Mouse (Mus musculus) left cerebral cortex, postnatal 25 days (tissue): ENCODE measurements around the gene Prl. TPM values are rescaled to one million over a fixed set of nuclear protein-coding genes. Genes with fewer than 3 reads are reported as not detected.
"Not testable (repeated sequence)": the region's sequence is repeated elsewhere in the genome, so short reads cannot be mapped to it uniquely, and the experiment has no call there.

Experiments
- DNase-seq, 2 experiments: peaks; one replicate each; pipeline ENCODE4 v3.0.0; 2022; ENCODE audit warnings: low spot score in 2 of 2, mixed read lengths in 1 of 2
- intact Hi-C: fragments of 180-260 bp; cut with DNase I; formaldehyde crosslinking; loops from one replicate; pipeline ENCODE4 v1.15.1; 2025
- total RNA-seq, 2 experiments: library from RNA; stranded (reverse); gene quantifications; 2 replicates each; pipeline ENCODE4 v1.2.3; 2021

Prl gene
- not detected for total RNA-seq

DNA sequence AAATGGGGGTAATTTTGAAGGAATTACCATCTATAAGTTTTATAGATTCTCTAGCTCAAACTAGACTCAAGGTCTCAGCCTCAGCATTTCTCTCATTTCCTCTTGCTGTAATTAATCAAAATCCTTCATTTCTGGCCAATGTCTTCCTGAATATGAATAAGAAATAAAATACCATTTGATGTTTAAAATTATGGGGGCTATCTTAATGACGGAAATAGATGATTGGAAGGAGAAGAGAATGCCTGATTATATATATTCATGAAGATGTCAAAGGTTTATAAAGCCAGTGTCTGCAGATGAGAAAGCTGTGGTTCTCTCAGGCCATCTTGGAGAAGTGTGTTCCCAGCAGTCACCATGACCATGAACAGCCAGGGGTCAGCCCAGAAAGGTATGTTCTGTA, at the start of gene Prl:
Gene Prl, plus strand, starts transcription at position 301 of the 400 bp plus-strand sequence.
- no peak for DNase-seq
- intact Hi-C loops: no loop called here

GRCm38 (mm10) chr13:27026614-27027013, 30.8 kb upstream of the Prl start:
- intact Hi-C loops: no loop called here
- no peak for DNase-seq

DNA sequence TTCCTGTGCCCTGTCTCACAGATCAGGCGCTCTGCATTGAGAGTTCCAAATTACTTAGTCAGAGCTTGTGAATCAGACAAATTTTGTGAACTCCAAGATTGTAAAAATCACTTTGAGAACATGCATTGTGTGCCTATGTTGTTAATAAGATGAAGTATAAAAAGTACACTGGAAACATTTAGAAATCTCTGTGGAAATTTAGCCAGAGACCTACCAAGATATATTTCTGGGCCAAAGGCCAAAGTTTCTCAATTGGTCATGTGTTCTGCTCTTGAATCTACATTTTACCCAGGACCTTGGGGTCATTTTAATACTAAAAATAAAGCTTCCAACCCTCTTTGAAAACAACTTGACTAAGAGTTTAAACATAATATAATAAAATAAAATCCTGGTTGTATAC, 30.0 kb upstream of the Prl start:
- DNase-seq: no peak
- intact Hi-C loops: no loop called here

DNA sequence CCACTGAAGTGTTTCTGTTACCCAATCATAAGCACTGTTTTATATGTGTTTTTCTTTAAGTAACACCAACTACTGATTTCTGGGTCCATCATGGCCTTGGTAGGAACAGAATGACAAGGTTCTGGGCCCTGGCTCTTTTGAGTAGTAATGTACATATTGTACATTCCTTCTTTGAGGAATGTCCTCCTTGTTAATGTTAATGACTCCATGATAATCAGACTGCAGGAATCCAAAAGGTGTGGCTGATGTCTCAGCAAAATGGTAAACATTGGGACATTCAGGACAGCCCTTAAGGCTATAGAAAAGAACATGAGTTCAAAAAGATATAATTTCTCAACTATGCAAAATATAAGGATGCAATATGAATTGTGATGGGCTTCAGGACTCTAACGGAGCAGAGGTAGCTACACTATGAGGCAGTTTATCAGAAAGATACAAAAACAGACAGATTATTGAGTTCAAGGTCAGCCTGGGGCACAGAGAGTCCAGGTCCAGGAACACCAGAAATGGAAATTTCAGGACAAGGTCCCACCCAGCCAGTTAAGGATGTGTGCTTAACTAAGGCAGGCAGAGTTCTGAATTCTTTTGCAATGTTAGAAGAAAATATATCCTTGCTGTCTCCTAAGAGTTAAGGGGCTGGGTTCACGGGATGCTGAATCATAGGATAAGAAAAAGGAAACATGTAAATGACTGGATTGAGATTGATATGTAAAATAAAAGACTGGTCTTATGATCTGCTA, 28.7 kb upstream of the Prl start:
- no peak for DNase-seq
- intact Hi-C loops: no loop called here

GRCm38 (mm10) chr13:27031101-27031852, 26.1 kb upstream of the Prl start:
- DNase-seq: no peak
- intact Hi-C loops: no loop called here

GRCm38 (mm10) chr13:27031853-27032240, 25.5 kb upstream of the Prl start:
- no peak for DNase-seq
- intact Hi-C loops: no loop called here

DNA sequence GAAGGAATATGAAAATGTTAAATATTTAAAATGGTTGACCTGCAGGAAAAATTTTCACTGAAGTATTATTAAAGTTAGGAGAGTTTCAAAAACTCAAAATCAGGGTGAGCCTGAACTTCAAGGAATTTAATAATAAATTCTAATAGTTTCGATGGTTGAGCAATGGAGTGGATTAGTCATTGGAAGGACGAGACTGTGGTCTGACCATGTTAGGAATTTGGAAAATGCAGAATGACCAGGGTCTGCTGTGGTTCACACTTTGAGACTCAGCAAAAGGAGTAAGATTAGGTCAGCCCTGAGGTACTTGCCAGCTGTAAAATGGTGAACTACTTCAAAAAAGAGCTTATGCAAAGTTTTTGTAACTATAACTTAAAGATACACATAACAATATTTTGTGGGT, 24.4 kb upstream of the Prl start:
- DNase-seq: no peak
- intact Hi-C loops: no loop called here

- no peak for DNase-seq
- intact Hi-C loops: no loop called here
Observed at GRCm38 (mm10) chr13:27042185-27042584, 15.2 kb upstream of the Prl start.

DNA sequence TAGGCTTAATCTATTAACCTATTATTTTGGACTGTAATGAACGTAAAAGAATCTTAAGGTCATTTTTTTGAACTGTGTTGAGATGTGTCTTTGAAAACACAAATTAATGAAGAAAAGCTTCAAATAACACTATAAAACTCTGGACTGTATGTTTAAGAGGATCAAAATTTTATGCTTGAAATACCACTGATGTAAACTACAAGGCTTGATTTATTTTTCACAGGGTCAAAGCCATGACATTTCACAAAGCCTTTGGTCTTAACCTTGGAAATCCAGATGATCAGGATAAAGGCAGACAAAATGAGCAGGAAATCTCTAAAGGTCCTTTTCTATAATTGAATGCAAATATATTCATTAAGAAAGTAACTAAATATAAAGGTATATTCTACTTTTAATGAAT, 14.0 kb upstream of the Prl start:
- intact Hi-C loops: no loop called here
- DNase-seq: no peak

GRCm38 (mm10) chr13:27059177-27059576, 1.8 kb downstream of the Prl start:
- DNase-seq: peak in 1 of 2 experiments; percentile 16
- intact Hi-C loops: no loop called here

DNA sequence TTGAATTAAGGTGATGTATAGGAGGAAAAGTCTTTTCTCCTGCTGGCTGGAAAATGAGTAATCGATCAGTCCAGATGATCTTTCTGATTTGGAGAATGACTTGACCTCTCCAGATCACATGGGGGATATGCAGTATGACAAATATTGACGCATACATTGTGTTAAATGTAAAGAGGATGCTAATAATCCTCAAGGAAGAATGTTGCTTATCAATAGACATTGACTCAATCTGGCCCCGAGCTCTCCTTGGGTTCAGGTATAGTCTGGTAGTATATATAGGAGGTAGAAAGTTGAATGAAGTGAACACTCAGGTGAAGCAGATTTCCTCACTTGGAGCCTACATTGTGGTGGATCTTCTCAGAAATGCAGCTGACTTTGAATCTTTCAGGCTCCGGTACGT, 36.5 kb downstream of the Prl start, which contains the start of gene Prl3d1:
Gene Prl3d1, plus strand, starts transcription at position 301 of the 400 bp plus-strand sequence.
- intact Hi-C loops, DNase-seq: not testable (repeated sequence)

Other genes with a start within 250 kb of the Prl start
- not detected for gene Prl3d1, start 36.6 kb downstream of the Prl start, total RNA-seq
- gene Prl3d2, start 64.1 kb downstream of the Prl start, total RNA-seq: not detected
- not detected for gene Prl3d3, start 99.2 kb downstream of the Prl start, total RNA-seq
- gene Prl3c1, start 139.1 kb downstream of the Prl start, total RNA-seq: not detected
- gene Prl3b1, start 184.3 kb downstream of the Prl start, total RNA-seq: not detected
- gene Prl3a1, start 201.9 kb downstream of the Prl start, total RNA-seq: not detected